Mouse (Mus musculus): ENCODE data around the gene Arl15. TPM values are rescaled to one million over a fixed set of nuclear protein-coding genes. Genes with fewer than 3 reads are reported as not detected.

Arl15 gene
- polyA plus RNA-seq, 1 experiment from 2014 or later: 9.5 TPM

- ATAC-seq (ENCODE audit: insufficient read depth, low FRiP score, low TSS enrichment) (no peak), DNase-seq (ENCODE audit: low spot score) (no peak)
- 82% methylated on average over 4 of the region's 4 CpGs for WGBS
- Histone ChIP-seq H3K9me3 (ENCODE audit: control insufficient read depth, low read length) (no peaks in the 10 kb centered on the region), H3K4me2 (ENCODE audit: low read depth) (no peak overlapping the region), H3K9ac (ENCODE audit: low read length) (no peak overlapping the region), H3K36me3 (ENCODE audit: control insufficient read depth, insufficient read depth, low read length) (no peaks in the 10 kb centered on the region), H3K4me1 (ENCODE audit: control insufficient read depth, insufficient read depth, low read length) (peaks cover 10% of the 10 kb centered on the region), H3K27ac (ENCODE audit: low read depth, low read length) (no peak overlapping the region), H3K27me3 (ENCODE audit: control insufficient read depth, insufficient read depth, low read length) (no peaks in the 10 kb centered on the region), H3K4me3 (ENCODE audit: low read depth, low read length) (no peak overlapping the region)
Measured at GRCm38 (mm10) chr13:113976936-113977335, 182.6 kb downstream of the Arl15 start.

DNA sequence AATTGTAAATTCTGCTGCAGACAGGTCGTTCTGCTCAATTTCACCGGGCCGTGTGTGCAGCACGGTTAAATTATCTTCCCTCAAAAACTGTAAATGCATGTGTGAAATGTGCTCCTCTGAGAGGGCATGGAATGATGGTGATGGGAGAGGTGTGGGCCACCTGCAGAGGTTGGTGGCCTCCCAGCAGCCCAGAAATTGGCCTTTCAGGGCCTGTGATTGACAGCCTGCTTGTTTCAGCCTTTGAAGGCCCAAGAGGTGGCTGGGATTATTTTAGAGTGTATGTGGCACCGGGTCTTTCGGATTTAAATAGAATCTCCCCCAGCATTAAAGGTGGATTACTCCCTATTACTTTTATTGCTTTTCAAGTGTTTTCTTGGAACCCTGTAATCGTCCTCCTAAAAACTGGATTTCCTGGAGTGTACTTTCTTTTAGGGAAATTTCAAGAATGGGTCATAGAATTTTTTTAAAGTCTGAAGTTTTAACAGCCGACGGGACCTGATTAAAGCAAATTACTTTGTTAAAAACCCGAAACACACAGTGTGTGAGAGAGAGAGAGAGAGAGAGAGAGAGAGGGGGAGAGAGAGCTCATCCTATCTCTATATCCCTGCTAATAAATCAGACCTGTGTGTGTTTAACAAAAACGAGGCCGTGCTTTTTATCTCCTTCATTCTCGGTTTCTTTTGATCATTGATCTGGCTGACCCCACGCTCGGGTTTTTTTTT is 186.6 kb downstream of the Arl15 start:
- H3K9me3 ChIP-seq (ENCODE audit: control insufficient read depth, low read length): no peaks in the 10 kb centered on the region
- no peaks in the 10 kb centered on the region for H3K27me3 ChIP-seq (ENCODE audit: control insufficient read depth, insufficient read depth, low read length)
- 12% methylated on average over 15 of the region's 15 CpGs for WGBS
- peak overlapping the region; percentile 27 for H3K4me2 ChIP-seq (ENCODE audit: low read depth)
- no peak overlapping the region for H3K9ac ChIP-seq (ENCODE audit: low read length)
- DNase-seq (ENCODE audit: low spot score): no peak
- H3K4me1 ChIP-seq (ENCODE audit: control insufficient read depth, insufficient read depth, low read length): peaks cover 16% of the 10 kb centered on the region
- 0 out of 2 replicates have a peak, but pooled peaks have one; percentile 32 for ATAC-seq (ENCODE audit: insufficient read depth, low FRiP score, low TSS enrichment)
- no peak overlapping the region for H3K4me3 ChIP-seq (ENCODE audit: low read depth, low read length)
- no peak overlapping the region for H3K27ac ChIP-seq (ENCODE audit: low read depth, low read length)
- H3K36me3 ChIP-seq (ENCODE audit: control insufficient read depth, insufficient read depth, low read length): no peaks in the 10 kb centered on the region

DNA sequence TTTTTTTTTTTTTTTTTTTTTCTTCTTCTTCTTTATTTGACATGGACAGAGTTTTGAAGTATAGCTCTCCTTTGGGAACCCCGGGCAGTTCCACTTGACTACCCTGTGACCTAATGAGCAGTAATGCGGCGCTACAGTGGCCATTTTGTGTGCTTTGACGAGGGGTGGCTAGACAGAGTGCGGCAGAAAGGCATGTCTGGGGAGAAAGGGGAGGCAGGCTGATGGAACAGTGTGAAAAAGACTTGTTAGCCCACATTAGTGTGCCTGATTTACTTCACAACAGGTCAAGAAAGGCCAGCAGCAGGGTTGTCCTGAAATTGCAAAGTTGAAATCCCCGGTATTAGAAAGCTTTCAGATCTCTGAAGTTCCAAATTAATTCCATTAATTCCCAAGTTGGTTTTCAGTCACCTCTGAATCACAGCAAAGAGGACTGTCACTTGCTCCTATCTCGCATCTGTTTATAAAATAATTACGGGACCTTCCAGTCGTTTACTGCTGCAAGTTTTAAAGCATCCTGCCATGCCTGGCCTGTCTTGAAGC is 187.2 kb downstream of the Arl15 start:
- Histone ChIP-seq H3K4me3 (ENCODE audit: low read depth, low read length) (no peak overlapping the region), H3K9ac (ENCODE audit: low read length) (no peak overlapping the region), H3K27ac (ENCODE audit: low read depth, low read length) (no peak overlapping the region), H3K36me3 (ENCODE audit: control insufficient read depth, insufficient read depth, low read length) (no peaks in the 10 kb centered on the region), H3K9me3 (ENCODE audit: control insufficient read depth, low read length) (no peaks in the 10 kb centered on the region), H3K4me2 (ENCODE audit: low read depth) (peak overlapping the region; percentile 27), H3K27me3 (ENCODE audit: control insufficient read depth, insufficient read depth, low read length) (no peaks in the 10 kb centered on the region), H3K4me1 (ENCODE audit: control insufficient read depth, insufficient read depth, low read length) (peaks cover 16% of the 10 kb centered on the region)
- DNase-seq (ENCODE audit: low spot score) (peak; percentile 46), ATAC-seq (ENCODE audit: insufficient read depth, low FRiP score, low TSS enrichment) (peak; percentile 83)
- 11% methylated on average over 9 of the region's 9 CpGs for WGBS

- WGBS: 18% methylated on average over 6 of the region's 6 CpGs
Measured at GRCm38 (mm10) chr13:113983633-113984032, 189.3 kb downstream of the Arl15 start.

DNA sequence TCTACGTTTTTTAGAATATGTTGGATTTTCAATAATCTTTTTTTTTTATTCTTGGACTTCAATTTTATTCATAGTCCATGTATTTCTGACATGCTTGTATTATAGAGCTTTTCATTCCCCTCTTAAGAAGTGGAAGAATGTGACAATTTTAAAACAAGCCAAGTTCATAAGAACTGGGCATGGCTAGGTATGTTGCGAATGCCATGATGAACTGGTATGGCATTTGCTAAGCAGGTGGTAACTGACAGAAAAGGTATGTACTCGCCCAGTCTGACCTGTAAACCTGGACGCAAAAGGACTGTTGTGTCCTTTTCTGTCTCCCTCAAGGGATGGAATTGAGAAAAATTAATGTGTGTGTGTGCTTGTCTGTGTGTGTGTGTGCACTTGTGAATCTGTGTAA is 190.2 kb downstream of the Arl15 start:
- Histone ChIP-seq H3K27ac (ENCODE audit: low read depth, low read length) (no peak overlapping the region), H3K4me3 (ENCODE audit: low read depth, low read length) (no peak overlapping the region), H3K9me3 (ENCODE audit: control insufficient read depth, low read length) (no peaks in the 10 kb centered on the region), H3K4me1 (ENCODE audit: control insufficient read depth, insufficient read depth, low read length) (peaks cover 16% of the 10 kb centered on the region), H3K9ac (ENCODE audit: low read length) (no peak overlapping the region), H3K27me3 (ENCODE audit: control insufficient read depth, insufficient read depth, low read length) (no peaks in the 10 kb centered on the region), H3K4me2 (ENCODE audit: low read depth) (no peak overlapping the region), H3K36me3 (ENCODE audit: control insufficient read depth, insufficient read depth, low read length) (no peaks in the 10 kb centered on the region)
- ATAC-seq (ENCODE audit: insufficient read depth, low FRiP score, low TSS enrichment): no peak
- WGBS: 92% methylated on average over 4 of the region's 4 CpGs
- no peak for DNase-seq (ENCODE audit: low spot score)

More at GRCm38 (mm10) chr13:113983633-113984032, 189.3 kb downstream of the Arl15 start:
- no peaks in the 10 kb centered on the region for H3K36me3 ChIP-seq (ENCODE audit: control insufficient read depth, insufficient read depth, low read length)
- H3K9me3 ChIP-seq (ENCODE audit: control insufficient read depth, low read length): no peaks in the 10 kb centered on the region
- H3K27ac ChIP-seq (ENCODE audit: low read depth, low read length): no peak overlapping the region
- H3K4me1 ChIP-seq (ENCODE audit: control insufficient read depth, insufficient read depth, low read length): peaks cover 16% of the 10 kb centered on the region
- DNase-seq (ENCODE audit: low spot score) (no peak), ATAC-seq (ENCODE audit: insufficient read depth, low FRiP score, low TSS enrichment) (no peak)
- H3K9ac ChIP-seq (ENCODE audit: low read length): no peak overlapping the region
- no peak overlapping the region for H3K4me2 ChIP-seq (ENCODE audit: low read depth)
- H3K27me3 ChIP-seq (ENCODE audit: control insufficient read depth, insufficient read depth, low read length): no peaks in the 10 kb centered on the region
- H3K4me3 ChIP-seq (ENCODE audit: low read depth, low read length): no peak overlapping the region

DNA sequence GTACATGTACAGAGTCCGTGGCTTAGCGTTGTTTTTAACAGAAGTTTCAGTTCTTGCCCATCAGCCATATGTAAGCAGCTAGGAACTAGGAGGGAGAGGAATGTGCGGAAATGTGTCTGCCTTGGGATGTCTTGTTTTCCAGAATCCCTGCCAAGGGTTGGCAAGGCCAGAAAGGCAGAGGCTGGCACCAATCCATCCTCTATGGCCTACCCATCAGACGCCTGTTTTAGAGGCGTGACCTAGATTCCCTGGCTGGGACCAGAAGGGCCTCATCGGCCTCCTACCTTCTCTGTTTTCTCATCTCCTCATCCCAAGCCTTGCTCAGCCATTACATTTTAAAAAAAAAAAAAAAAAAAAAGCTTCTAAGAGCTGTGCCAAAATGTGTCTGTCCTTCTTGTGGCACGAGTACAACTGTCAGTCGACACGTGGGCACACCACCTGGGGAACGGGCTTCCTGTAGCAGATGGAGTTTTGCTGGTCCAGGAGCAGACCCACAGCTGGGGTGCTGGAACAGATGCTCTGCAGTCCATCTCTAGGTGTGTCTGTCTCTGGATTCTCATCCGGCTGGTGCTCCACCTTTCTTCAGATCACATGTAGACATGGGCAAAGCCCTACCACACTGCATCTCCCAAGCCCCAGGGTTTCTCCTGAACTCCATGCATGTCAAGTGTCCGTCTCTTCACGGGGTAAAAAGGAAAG is 192.7 kb downstream of the Arl15 start:
- no peak overlapping the region for H3K4me2 ChIP-seq (ENCODE audit: low read depth)
- H3K27me3 ChIP-seq (ENCODE audit: control insufficient read depth, insufficient read depth, low read length): no peaks in the 10 kb centered on the region
- H3K4me1 ChIP-seq (ENCODE audit: control insufficient read depth, insufficient read depth, low read length): peaks cover 5% of the 10 kb centered on the region; the same call in 1 of the 2 replicates
- no peak overlapping the region for H3K9ac ChIP-seq (ENCODE audit: low read length)
- H3K36me3 ChIP-seq (ENCODE audit: control insufficient read depth, insufficient read depth, low read length): no peaks in the 10 kb centered on the region
- no peak overlapping the region for H3K4me3 ChIP-seq (ENCODE audit: low read depth, low read length)
- WGBS: 85% methylated on average over 13 of the region's 13 CpGs
- no peak for DNase-seq (ENCODE audit: low spot score)
- ATAC-seq (ENCODE audit: insufficient read depth, low FRiP score, low TSS enrichment): no peak
- no peak overlapping the region for H3K27ac ChIP-seq (ENCODE audit: low read depth, low read length)
- no peaks in the 10 kb centered on the region for H3K9me3 ChIP-seq (ENCODE audit: control insufficient read depth, low read length)

GRCm38 (mm10) chr13:113990247-113990646 is 195.9 kb downstream of the Arl15 start:
- DNase-seq (ENCODE audit: low spot score) (no peak), ATAC-seq (ENCODE audit: insufficient read depth, low FRiP score, low TSS enrichment) (no peak)
- no peaks in the 10 kb centered on the region for H3K36me3 ChIP-seq (ENCODE audit: control insufficient read depth, insufficient read depth, low read length)
- H3K27me3 ChIP-seq (ENCODE audit: control insufficient read depth, insufficient read depth, low read length): no peaks in the 10 kb centered on the region
- H3K4me3 ChIP-seq (ENCODE audit: low read depth, low read length): no peak overlapping the region
- no peaks in the 10 kb centered on the region for H3K4me1 ChIP-seq (ENCODE audit: control insufficient read depth, insufficient read depth, low read length)
- no peak overlapping the region for H3K27ac ChIP-seq (ENCODE audit: low read depth, low read length)
- H3K9me3 ChIP-seq (ENCODE audit: control insufficient read depth, low read length): no peaks in the 10 kb centered on the region
- H3K9ac ChIP-seq (ENCODE audit: low read length): no peak overlapping the region
- WGBS: 90% methylated on average over 3 of the region's 3 CpGs
- H3K4me2 ChIP-seq (ENCODE audit: low read depth): no peak overlapping the region

DNA sequence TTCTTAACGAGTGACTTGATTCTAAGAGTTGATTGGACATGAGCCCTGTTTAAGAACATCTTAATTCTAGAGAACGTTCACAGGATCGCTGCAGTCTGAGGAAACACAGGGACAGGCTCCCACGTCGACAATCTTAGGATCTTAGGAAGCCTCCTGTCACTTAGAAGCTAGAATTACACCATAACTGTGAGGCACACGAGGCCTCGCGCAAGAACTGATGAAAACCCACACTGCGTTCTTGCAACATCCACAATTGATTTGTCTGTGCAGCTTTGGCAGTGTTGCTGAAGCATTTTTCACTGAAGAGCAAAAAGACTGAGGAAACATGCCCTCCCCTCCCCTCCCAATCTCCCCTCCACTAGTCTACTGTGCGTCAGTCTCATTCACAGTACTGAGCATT is 196.4 kb downstream of the Arl15 start:
- 85% methylated on average over 10 of the region's 10 CpGs for WGBS
- Histone ChIP-seq H3K4me1 (ENCODE audit: control insufficient read depth, insufficient read depth, low read length) (no peaks in the 10 kb centered on the region), H3K4me2 (ENCODE audit: low read depth) (no peak overlapping the region)

More for the DNA sequence above, 196.4 kb downstream of the Arl15 start:
- H3K27ac ChIP-seq (ENCODE audit: low read depth, low read length): no peak overlapping the region
- ATAC-seq (ENCODE audit: insufficient read depth, low FRiP score, low TSS enrichment) (no peak), DNase-seq (ENCODE audit: low spot score) (no peak)
- no peak overlapping the region for H3K9ac ChIP-seq (ENCODE audit: low read length)
- no peaks in the 10 kb centered on the region for H3K9me3 ChIP-seq (ENCODE audit: control insufficient read depth, low read length)
- no peaks in the 10 kb centered on the region for H3K36me3 ChIP-seq (ENCODE audit: control insufficient read depth, insufficient read depth, low read length)
- H3K4me3 ChIP-seq (ENCODE audit: low read depth, low read length): no peak overlapping the region
- H3K27me3 ChIP-seq (ENCODE audit: control insufficient read depth, insufficient read depth, low read length): no peaks in the 10 kb centered on the region

All from neural tube, embryonic 11.5 days (tissue).